28 mouse cellular contexts compared by ENCODE assay signal in the genomic region with DNA sequence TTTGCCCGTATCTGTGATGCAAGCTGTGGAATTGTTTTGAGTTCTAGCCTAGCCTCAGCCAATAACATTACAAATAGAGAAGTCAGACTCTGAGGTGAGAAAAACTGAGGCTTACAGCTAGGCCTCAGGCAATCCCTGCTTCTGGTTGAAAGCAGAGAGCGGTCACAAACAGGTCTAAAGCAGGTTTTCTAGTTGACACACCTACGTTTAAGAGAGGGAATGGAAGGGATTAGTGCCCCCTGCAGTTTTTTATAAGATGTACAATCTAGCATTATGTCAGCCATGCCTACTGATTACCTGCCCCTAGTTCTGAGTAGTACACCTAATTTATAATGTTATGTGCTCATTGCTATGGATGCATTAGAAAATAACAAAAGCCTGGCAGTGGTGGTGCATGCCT. TPM values are rescaled to one million over a fixed set of nuclear protein-coding genes. Genes with fewer than 3 reads are reported as not detected.
DNase-seq lines count a peak whose midpoint lies in the region; ATAC-seq and TF ChIP-seq lines count a peak whose summit lies in the region.
"Had no signal": no experiment of that assay in that cellular context is flagged by ENCODE, and none has a peak within 500 bp of the region (broad histone marks: within the 10 kb centered on the region; RNA-seq: fewer than 3 reads in every experiment).

No protein-coding gene starts in this region.

- no peak overlapping the region for H3K4me3 ChIP-seq in layer of hippocampus, adult 2 months
- H3K4me3 ChIP-seq in stomach, postnatal 0 days (ENCODE audit: low read depth, low read length), result no peak overlapping the region
- H3K4me3 ChIP-seq: embryonic facial prominence, embryonic 12.5 days; heart, embryonic 12.5 days; hindbrain, embryonic 10.5 days; hindbrain, embryonic 15.5 days; left cerebral cortex, adult 2 months; limb, embryonic 12.5 days; midbrain, embryonic 15.5 days; neural tube, embryonic 12.5 days had no signal

- ATAC-seq in CD4-positive, CD25-positive, alpha-beta regulatory T cell, adult 4 months, result no peak
- ATAC-seq in stomach, postnatal 0 days (ENCODE audit: low FRiP score, low TSS enrichment), result no peak
- ATAC-seq: forebrain, embryonic 14.5 days; inflammation-experienced regulatory T-cells, adult 6 months; midbrain, embryonic 15.5 days had no signal

- H3K27me3 ChIP-seq in stomach, postnatal 0 days (ENCODE audit: control insufficient read depth, insufficient read depth, low read length), result no peaks in the 10 kb centered on the region
- H3K27me3 ChIP-seq: embryonic facial prominence, embryonic 12.5 days; heart, embryonic 12.5 days; hindbrain, embryonic 15.5 days; limb, embryonic 12.5 days; midbrain, embryonic 15.5 days; neural tube, embryonic 12.5 days had no signal

- H3K4me1 ChIP-seq in stomach, postnatal 0 days (replicated peaks; ENCODE audit: control insufficient read depth, insufficient read depth), result no peaks in the 10 kb centered on the region
- H3K4me1 ChIP-seq: embryonic facial prominence, embryonic 12.5 days; heart, embryonic 12.5 days; hindbrain, embryonic 10.5 days; hindbrain, embryonic 15.5 days; limb, embryonic 12.5 days; midbrain, embryonic 15.5 days; neural tube, embryonic 12.5 days had no signal

- no peaks in the 10 kb centered on the region for H3K9me3 ChIP-seq in stomach, postnatal 0 days (ENCODE audit: control insufficient read depth, low read length)
- H3K9me3 ChIP-seq: embryonic facial prominence, embryonic 12.5 days; heart, embryonic 12.5 days; hindbrain, embryonic 10.5 days; hindbrain, embryonic 15.5 days; limb, embryonic 12.5 days; midbrain, embryonic 15.5 days; neural tube, embryonic 12.5 days had no signal

- WGBS in stomach, postnatal 0 days, result 67% methylated on average over 3 of the region's 3 CpGs

- H3K9ac ChIP-seq in stomach, postnatal 0 days (ENCODE audit: low read length), result no peak overlapping the region
- H3K9ac ChIP-seq: embryonic facial prominence, embryonic 12.5 days; heart, embryonic 12.5 days; hindbrain, embryonic 15.5 days; limb, embryonic 12.5 days; midbrain, embryonic 15.5 days; neural tube, embryonic 12.5 days had no signal

- peak; percentile 35 for TF ChIP-seq CTCF in layer of hippocampus, adult 2 months (conservative IDR thresholded peaks at IDR 0.05)
- peak; percentile 49; the same call in 1 of the 2 replicates for TF ChIP-seq CTCF in stomach, postnatal 0 days (IDR thresholded peaks at IDR 0.05; ENCODE audit: low read depth)

- 0 out of 2 replicates have a peak, but pooled peaks cover 10% of the 10 kb centered on the region for H3K36me3 ChIP-seq in stomach, postnatal 0 days (ENCODE audit: control insufficient read depth, insufficient read depth, low read length)
- H3K36me3 ChIP-seq: midbrain, embryonic 15.5 days had no signal

- no peak for TF ChIP-seq EP300 in stomach, postnatal 0 days (optimal IDR thresholded peaks at IDR 0.05)

- no peak overlapping the region for H3K27ac ChIP-seq in layer of hippocampus, adult 2 months
- H3K27ac ChIP-seq in stomach, postnatal 0 days (replicated peaks), result no peak overlapping the region
- H3K27ac ChIP-seq: embryonic facial prominence, embryonic 12.5 days; hindbrain, embryonic 10.5 days; hindbrain, embryonic 15.5 days; left cerebral cortex, adult 2 months; limb, embryonic 12.5 days; macrophage; midbrain, embryonic 15.5 days; neural tube, embryonic 12.5 days had no signal

- peak; percentile 40 for DNase-seq in CD4-positive, CD25-positive, alpha-beta regulatory T cell, adult 2 months (ENCODE audit: low read depth, low spot score)
- DNase-seq in layer of hippocampus, adult 2 months (ENCODE audit: low spot score in 2 of 2), result no peak
- DNase-seq in layer of hippocampus, adult 9-11 months, result no peak
- peak; percentile 53 for DNase-seq in R1 (ENCODE audit: low read depth, low spot score)
- DNase-seq in stomach, postnatal 0 days (ENCODE audit: low spot score), result no peak
- DNase-seq in urinary bladder, adult 18-20 months (ENCODE audit: low spot score in 2 of 2), result no peak
- DNase-seq: adrenal gland, adult 8-10 months; cerebellum, adult 8-10 months; cerebellum, postnatal 25 days; gastrocnemius, postnatal 25 days; heart, postnatal 10 days; kidney, adult 8-10 months; kidney, postnatal 14 days; lung, postnatal 10 days; right cerebral cortex, adult 18-20 months; spleen, adult 18-20 months had no signal

- H3K4me2 ChIP-seq in stomach, postnatal 0 days (replicated peaks; ENCODE audit: low read depth), result no peak overlapping the region
- H3K4me2 ChIP-seq: embryonic facial prominence, embryonic 12.5 days; heart, embryonic 12.5 days; hindbrain, embryonic 15.5 days; limb, embryonic 12.5 days; midbrain, embryonic 15.5 days; neural tube, embryonic 12.5 days had no signal

RNA-seq across cellular contexts. Expression of gene Prc1, which starts 13.5 kb away (rescaled TPM):
- 10 to 100 TPM; 16.9 to 30.3 TPM for polyA plus RNA-seq in CD4-positive, CD25-positive, alpha-beta regulatory T cell, adult 4 months (2017; shearing (Covaris generic))
- 1 to 10 TPM; 1.2 to 2.7 TPM for total RNA-seq in layer of hippocampus, adult 2 months (2021)
- 32.6 and 38.0 TPM in 2 replicates for polyA plus RNA-seq in stomach, postnatal 0 days (2015; fragmentation: Nextera tagmentation; extraction: Ambion mirVana)

RNA-seq across cellular contexts. Expression of gene Rccd1, which starts 16.5 kb away (rescaled TPM):
- 1 to 10 TPM; 6.0 to 6.1 TPM for polyA plus RNA-seq in CD4-positive, CD25-positive, alpha-beta regulatory T cell, adult 4 months (2017; shearing (Covaris generic))
- 10 to 100 TPM; 15.3 to 19.8 TPM for total RNA-seq in layer of hippocampus, adult 2 months (2021)
- 3.7 and 3.8 TPM in 2 replicates for polyA plus RNA-seq in stomach, postnatal 0 days (2015; fragmentation: Nextera tagmentation; extraction: Ambion mirVana)

RNA-seq across cellular contexts. Expression of gene Unc45a, which starts 33.0 kb away (rescaled TPM):
- polyA plus RNA-seq in CD4-positive, CD25-positive, alpha-beta regulatory T cell, adult 4 months (2017; shearing (Covaris generic)), result 10 to 100 TPM; 38.1 to 79.1 TPM
- 10 to 100 TPM; 38.0 to 40.9 TPM for total RNA-seq in layer of hippocampus, adult 2 months (2021)
- polyA plus RNA-seq in stomach, postnatal 0 days (2015; fragmentation: Nextera tagmentation; extraction: Ambion mirVana), result 30.7 and 34.5 TPM in 2 replicates

RNA-seq across cellular contexts. Expression of gene Hddc3, which starts 35.1 kb away (rescaled TPM):
- polyA plus RNA-seq in CD4-positive, CD25-positive, alpha-beta regulatory T cell, adult 4 months (2017; shearing (Covaris generic)), result 1 to 10 TPM; 6.9 to 7.2 TPM
- total RNA-seq in layer of hippocampus, adult 2 months (2021), result 10 to 100 TPM; 45.5 to 46.6 TPM
- polyA plus RNA-seq in stomach, postnatal 0 days (2015; fragmentation: Nextera tagmentation; extraction: Ambion mirVana), result 8.6 and 10.4 TPM in 2 replicates

RNA-seq across cellular contexts. Expression of gene Vps33b, which starts 38.3 kb away (rescaled TPM):
- polyA plus RNA-seq in CD4-positive, CD25-positive, alpha-beta regulatory T cell, adult 4 months (2017; shearing (Covaris generic)), result 10 to 100 TPM; 28.9 to 44.3 TPM
- total RNA-seq in layer of hippocampus, adult 2 months (2021), result 10 to 100 TPM; 22.9 to 24.7 TPM
- 4.9 and 7.5 TPM in 2 replicates for polyA plus RNA-seq in stomach, postnatal 0 days (2015; fragmentation: Nextera tagmentation; extraction: Ambion mirVana)

Comparison
In these comparisons a context has a peak if more than half of its experiments do, and no peak if none do; other contexts are left out.
1. DNase-seq: peak in CD4-positive, CD25-positive, alpha-beta regulatory T cell, adult 2 months (single experiment) and R1 (single experiment); none in layer of hippocampus, adult 2 months (0 of 2), layer of hippocampus, adult 9-11 months (single experiment), stomach, postnatal 0 days (single experiment) and urinary bladder, adult 18-20 months (0 of 2).